Mouse (Mus musculus) heart, adult 2 months (tissue): Measurements from ENCODE around the gene Otc. TPM values are rescaled to one million over a fixed set of nuclear protein-coding genes. Genes with fewer than 3 reads are reported as not detected.

Source experiments
- DNase-seq, 2 experiments: peaks; one replicate each; pipeline ENCODE4 v3.0.0; 2021
- H3K27ac ChIP-seq: fragments of 200-600 bp; 2 replicates; pipeline ENCODE4 v1.8.1; 2022
- H3K27me3 ChIP-seq: fragments of 200-500 bp; 2 replicates; pipeline ENCODE4 v1.6.1; 2012; ENCODE audit warnings: mild to moderate bottlenecking, low read length, inconsistent platforms, mixed read lengths; ENCODE audit not compliant: control insufficient read depth, insufficient read depth
- H3K36me3 ChIP-seq: fragments of 200-500 bp; 2 replicates; pipeline ENCODE4 v1.6.1; 2012; ENCODE audit warnings: low read length, inconsistent platforms; ENCODE audit not compliant: control insufficient read depth, insufficient read depth
- H3K4me1 ChIP-seq: fragments of 200-500 bp; 2 replicates; pipeline ENCODE4 v1.6.1; 2011; ENCODE audit warnings: low read length; ENCODE audit not compliant: control insufficient read depth, insufficient read depth
- H3K4me3 ChIP-seq: fragments of 200-600 bp; 2 replicates; pipeline ENCODE4 v1.8.1; 2022
- H3K79me2 ChIP-seq: fragments of 200-500 bp; replicated peaks from 2 replicates; pipeline ENCODE4 v1.6.1; 2012; ENCODE audit warnings: mild to moderate bottlenecking, inconsistent platforms, low read length, moderate library complexity, mixed read lengths; ENCODE audit not compliant: control insufficient read depth, insufficient read depth
- H3K9ac ChIP-seq: fragments of 200-500 bp; 2 replicates; pipeline ENCODE4 v1.6.1; 2012; ENCODE audit warnings: low read depth, mild to moderate bottlenecking, control low read depth, inconsistent platforms, low read length, mixed read lengths
- CTCF ChIP-seq: fragments of 200-600 bp; IDR thresholded peaks from 2 replicates; pipeline ENCODE4 v1.8.1; 2022; ENCODE audit warnings: antibody characterized with exemption, mild to moderate bottlenecking, moderate library complexity
- EP300 ChIP-seq: fragments of 200-500 bp; IDR thresholded peaks from 2 replicates; pipeline ENCODE4 v1.6.1; 2011; ENCODE audit warnings: low read depth, low read length, control low read depth; ENCODE audit not compliant: insufficient read depth
- POLR2A ChIP-seq: fragments of 200-500 bp; IDR thresholded peaks from 2 replicates; pipeline ENCODE4 v1.6.1; 2011; ENCODE audit warnings: mild to moderate bottlenecking, low read depth, low read length, control low read depth; ENCODE audit not compliant: insufficient read depth
- WGBS: fragments of 180-500 bp; shearing (Covaris S2); methylation state at CpG from one replicate; pipeline ENCODE4 v1.1.7; 2018; 5-methylcytosine and 5-hydroxymethylcytosine counted together
- intact Hi-C: fragments of 180-260 bp; cut with DNase I; formaldehyde crosslinking; loops from one replicate; pipeline ENCODE4 v1.15.1; 2025
- long read RNA-seq: library from polyadenylated mRNA; stranded (forward); transcript quantifications from one replicate; pipeline ENCODE4 v2.0.0, GENCODE M21; 2021
- polyA plus RNA-seq: library from polyadenylated mRNA; depleted of rRNA; stranded (reverse); fragments of >200 nt; gene quantifications from 2 replicates; pipeline ENCODE4 v1.2.3, GENCODE M21; 2012; rRNA removed
- total RNA-seq, 2 experiments: library from RNA; stranded (reverse); gene quantifications; 2 replicates each; pipeline ENCODE4 v1.2.3; 2021

Gene Otc
- total RNA-seq (not detected), polyA plus RNA-seq (0.04 TPM in 1 of 2 replicates, not detected in the other)
- long read RNA-seq = 0 reads

DNA sequence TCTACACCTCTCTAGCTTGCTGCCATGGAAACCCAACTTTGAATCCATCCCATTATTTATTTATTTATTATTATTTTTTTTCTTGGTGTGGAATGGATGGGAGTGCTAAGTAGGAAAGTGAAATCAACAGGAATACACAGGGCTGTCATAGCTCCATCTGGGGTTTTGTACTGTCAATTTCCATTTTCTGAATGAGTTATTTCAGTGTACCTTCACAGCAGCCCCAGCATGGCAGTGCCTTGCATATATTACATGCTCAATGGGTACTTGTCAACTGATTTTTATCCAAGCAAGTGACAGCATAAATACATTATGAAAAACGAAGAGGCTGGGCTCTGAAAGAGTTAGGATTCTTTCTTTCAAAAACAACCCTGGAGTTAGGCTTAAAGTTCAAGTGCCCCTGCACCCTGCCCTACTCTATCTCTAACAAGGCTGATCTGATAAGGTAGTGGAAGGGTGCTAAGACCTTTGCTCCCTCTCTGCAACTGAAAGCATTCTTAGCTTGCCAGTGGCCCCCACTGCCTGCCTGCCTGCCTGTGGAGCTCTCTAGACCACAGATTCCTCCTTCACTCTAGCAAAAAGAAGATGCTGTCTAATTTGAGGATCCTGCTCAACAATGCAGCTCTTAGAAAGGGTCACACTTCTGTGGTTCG lies at the start of gene Otc:
Gene Otc, plus strand, starts transcription at position 454 of the 653 bp plus-strand sequence.
- Histone ChIP-seq H3K27me3 (no peaks in the 10 kb centered on the region), H3K4me3 (no peak within 1 kb of the TSS), H3K79me2 (no peaks in the 10 kb centered on the region), H3K9ac (no peak within 1 kb of the TSS), H3K4me1 (no peaks in the 10 kb centered on the region), H3K36me3 (no peaks in the 10 kb centered on the region), H3K27ac (peak within 1 kb of the TSS; percentile 68)
- intact Hi-C loops = no loop called here
- no peak for DNase-seq
- TF ChIP-seq CTCF (no peak), POLR2A (no peak), EP300 (no peak)
- WGBS = 41% methylated on average over 2 of the region's 2 CpGs

DNA sequence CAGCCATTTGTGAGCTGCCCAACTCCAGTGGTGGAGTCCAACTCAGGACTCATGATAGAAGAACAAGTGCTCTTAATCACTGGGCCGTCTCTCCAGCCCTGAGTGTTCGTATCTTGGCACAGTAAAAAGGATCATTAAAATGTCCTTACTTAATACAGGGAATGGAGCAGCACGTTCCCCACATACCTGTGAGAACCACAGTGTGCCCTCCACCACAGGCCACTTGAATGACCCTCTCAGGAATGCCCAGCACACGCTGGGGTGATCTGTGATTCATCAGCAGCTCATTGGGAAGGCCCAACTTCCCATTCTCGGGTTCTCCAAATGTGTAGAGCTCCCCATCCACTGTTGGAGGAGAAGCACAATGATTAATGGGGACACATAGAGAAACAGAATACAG lies 46.2 kb upstream of the Otc start:
- Histone ChIP-seq H3K27me3 (no peaks in the 10 kb centered on the region), H3K9ac (no peak overlapping the region), H3K27ac (no peak overlapping the region), H3K4me1 (no peaks in the 10 kb centered on the region), H3K36me3 (no peaks in the 10 kb centered on the region), H3K79me2 (no peaks in the 10 kb centered on the region), H3K4me3 (no peak overlapping the region)
- intact Hi-C loops = no loop called here
- TF ChIP-seq CTCF (no peak), EP300 (no peak), POLR2A (no peak)
- WGBS = 76% methylated on average over 5 of the region's 5 CpGs
- DNase-seq = no peak

GRCm38 (mm10) chrX:10215972-10216371 lies 36.1 kb upstream of the Otc start:
- DNase-seq = no peak
- Histone ChIP-seq H3K9ac (peak overlapping the region; percentile 74), H3K4me1 (no peaks in the 10 kb centered on the region), H3K36me3 (no peaks in the 10 kb centered on the region), H3K27me3 (no peaks in the 10 kb centered on the region), H3K27ac (peak overlapping the region; percentile 81), H3K79me2 (no peaks in the 10 kb centered on the region), H3K4me3 (peak overlapping the region; percentile 66)
- 24% methylated on average over 16 of the region's 16 CpGs for WGBS
- intact Hi-C loops = no loop called here
- TF ChIP-seq CTCF (no peak), EP300 (no peak), POLR2A (no peak)

GRCm38 (mm10) chrX:10216410-10216949 lies 35.6 kb upstream of the Otc start, which contains the start of gene Rpgr:
Rpgr (minus strand) TSS chrX:10216920.
- Histone ChIP-seq H3K9ac (peak within 1 kb of the TSS; percentile 74), H3K79me2 (no peaks in the 10 kb centered on the region), H3K4me3 (peak within 1 kb of the TSS; percentile 66), H3K27me3 (no peaks in the 10 kb centered on the region), H3K27ac (peak within 1 kb of the TSS; percentile 81), H3K36me3 (no peaks in the 10 kb centered on the region), H3K4me1 (no peaks in the 10 kb centered on the region)
- DNase-seq = peak; percentile 92
- TF ChIP-seq EP300 (0 out of 2 replicates have a peak, but pooled peaks have one; percentile 48), CTCF (peak; percentile 89), POLR2A (no peak)
- intact Hi-C loops = no loop called here
- WGBS = 18% methylated on average over 40 of the region's 47 CpGs

GRCm38 (mm10) chrX:10219281-10219680 lies 32.8 kb upstream of the Otc start:
- no peaks in the 10 kb centered on the region for H3K79me2 ChIP-seq
- intact Hi-C loops = no loop called here
- H3K27ac ChIP-seq = no peak overlapping the region
- no peaks in the 10 kb centered on the region for H3K36me3 ChIP-seq
- no peak overlapping the region for H3K9ac ChIP-seq
- no peak overlapping the region for H3K4me3 ChIP-seq
- WGBS = 55% methylated on average over 6 of the region's 6 CpGs
- no peaks in the 10 kb centered on the region for H3K4me1 ChIP-seq
- no peaks in the 10 kb centered on the region for H3K27me3 ChIP-seq
- DNase-seq = peak in 1 of 2 experiments; percentile 4
- no peak for TF ChIP-seq EP300
- TF ChIP-seq CTCF = no peak
- TF ChIP-seq POLR2A = no peak

DNA sequence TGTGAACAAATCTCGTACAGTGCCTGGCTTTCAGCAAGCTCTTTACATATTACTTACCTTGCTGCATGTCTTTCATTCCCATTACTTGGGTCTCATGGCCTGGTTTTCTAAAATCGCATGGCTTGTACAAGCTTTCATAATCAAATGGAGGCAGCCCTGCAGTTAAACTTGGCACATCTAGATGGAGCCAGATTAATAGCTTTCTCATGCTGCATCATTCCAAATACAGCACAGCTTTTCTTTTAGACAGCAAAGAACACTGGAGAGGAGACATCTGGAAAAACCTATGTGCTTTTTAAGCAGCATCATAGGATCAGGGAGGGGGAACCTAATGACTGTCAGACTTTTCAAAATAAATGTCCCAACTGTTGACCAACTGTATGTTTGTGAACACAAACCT lies 19.1 kb upstream of the Otc start:
- 49% methylated on average over 2 of the region's 2 CpGs for WGBS
- DNase-seq = no peak

More for the DNA sequence above, 19.1 kb upstream of the Otc start:
- Histone ChIP-seq H3K9ac (no peak overlapping the region), H3K27me3 (no peaks in the 10 kb centered on the region), H3K4me3 (no peak overlapping the region), H3K79me2 (no peaks in the 10 kb centered on the region), H3K27ac (peak overlapping the region; percentile 56), H3K36me3 (no peaks in the 10 kb centered on the region), H3K4me1 (peaks cover 3% of the 10 kb centered on the region)
- intact Hi-C loops = loop anchor here (5.0 kb wide), 2 partner anchors 254 to 359 kb away; partner anchors contain the start of gene Tspan7
- TF ChIP-seq POLR2A (no peak), EP300 (no peak), CTCF (peak; percentile 74)
